Mouse (Mus musculus): ENCODE results near the gene Ntn5. TPM values are rescaled to one million over a fixed set of nuclear protein-coding genes. Genes with fewer than 3 reads are reported as not detected.
A peak's percentile ranks its signal among the peaks of the same experiment; 100 is the strongest.

The Ntn5 gene
- polyA plus RNA-seq, 2 experiments, result 0.59 to 1.3 TPM

DNA sequence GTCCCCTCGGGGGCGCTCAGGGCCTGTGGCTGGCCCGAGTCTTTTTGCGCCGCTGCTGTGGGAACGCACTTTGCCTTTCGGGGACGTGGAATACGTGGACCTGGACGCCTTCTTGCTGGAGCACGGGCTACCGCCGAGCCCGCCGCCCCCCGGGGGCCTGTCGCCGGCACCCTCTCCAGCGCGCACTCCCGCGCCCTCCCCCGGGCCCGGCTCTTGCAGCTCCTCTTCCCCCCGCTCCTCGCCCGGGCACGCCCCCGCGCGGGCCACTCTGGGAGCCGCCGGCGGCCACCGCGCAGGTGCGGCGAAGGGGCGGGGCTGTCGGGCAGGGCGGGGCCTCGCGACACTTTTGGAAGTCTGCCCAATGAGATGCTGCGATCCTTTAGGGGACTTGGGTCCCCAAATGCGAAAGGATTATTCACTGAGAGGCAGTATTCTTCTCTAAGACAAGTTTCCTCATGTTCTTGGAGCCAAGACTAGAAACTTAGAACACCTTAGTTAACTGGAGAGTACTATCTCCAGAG, 23.0 kb downstream of the Ntn5 start:
- peak overlapping the region; percentile 74 for H3K27ac ChIP-seq (replicated peaks; ENCODE audit: low read depth, low read length)
- DNase-seq (ENCODE audit: low spot score), result peak; percentile 58
- no peaks in the 10 kb centered on the region for H3K9me3 ChIP-seq (ENCODE audit: control insufficient read depth, low read length)
- WGBS, result 0% methylated on average over 31 of the region's 45 CpGs
- peak overlapping the region; percentile 88 for H3K4me2 ChIP-seq (replicated peaks; ENCODE audit: low read depth, low read length, severe bottlenecking)
- TF ChIP-seq POLR2A (IDR thresholded peaks at IDR 0.05; ENCODE audit: borderline replicate concordance, extremely low read depth, insufficient read depth, insufficient read length), result no peak
- H3K36me3 ChIP-seq (ENCODE audit: control insufficient read depth, insufficient read depth, low read length), result peaks cover 27% of the 10 kb centered on the region
- H3K4me1 ChIP-seq (ENCODE audit: control insufficient read depth, insufficient read depth, low read length), result peaks cover 29% of the 10 kb centered on the region
- no peak for ATAC-seq (ENCODE audit: low FRiP score, low read depth)
- peak overlapping the region; percentile 63 for H3K4me3 ChIP-seq (replicated peaks; ENCODE audit: low read length)
- H3K9ac ChIP-seq (ENCODE audit: low read depth, low read length, severe bottlenecking), result peak overlapping the region; percentile 60
- no peaks in the 10 kb centered on the region for H3K27me3 ChIP-seq (ENCODE audit: control insufficient read depth, insufficient read depth, low read length)

DNA sequence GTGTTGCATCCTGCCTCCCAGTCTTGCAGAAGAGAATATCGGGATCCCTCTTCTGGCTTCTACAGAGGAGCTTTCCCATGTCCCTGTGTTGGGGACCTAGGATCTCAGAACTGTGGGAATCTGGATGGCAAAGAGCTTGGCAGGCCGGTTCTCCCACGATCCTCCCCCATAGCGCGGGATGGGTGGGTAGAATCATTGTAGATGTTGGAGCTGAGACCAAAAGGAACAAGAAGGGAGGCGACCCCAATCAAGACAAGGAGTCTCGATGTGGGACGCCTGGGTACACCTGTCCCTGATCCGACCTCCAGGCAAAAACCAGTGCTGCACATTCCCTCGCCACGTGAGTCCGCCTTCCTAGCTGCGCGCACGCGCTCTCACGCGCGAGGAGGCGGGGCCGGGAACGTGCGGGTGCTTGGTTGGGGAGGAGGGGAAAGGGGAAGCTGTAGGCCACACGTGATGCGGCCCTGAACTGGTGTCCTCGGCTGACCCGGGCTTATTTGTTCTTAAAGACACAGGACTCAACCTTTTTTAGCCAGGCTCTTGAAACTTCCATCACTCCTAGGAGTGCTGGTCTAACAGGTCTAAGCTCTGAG, 23.6 kb downstream of the Ntn5 start:
- peak overlapping the region; percentile 88 for H3K4me2 ChIP-seq (replicated peaks; ENCODE audit: low read depth, low read length, severe bottlenecking)
- DNase-seq (ENCODE audit: low spot score) (peak; percentile 84), ATAC-seq (ENCODE audit: low FRiP score, low read depth) (peak; percentile 25)
- peaks cover 29% of the 10 kb centered on the region for H3K4me1 ChIP-seq (ENCODE audit: control insufficient read depth, insufficient read depth, low read length)
- WGBS, result 0% methylated on average over 27 of the region's 27 CpGs
- H3K36me3 ChIP-seq (ENCODE audit: control insufficient read depth, insufficient read depth, low read length), result peaks cover 34% of the 10 kb centered on the region
- no peaks in the 10 kb centered on the region for H3K9me3 ChIP-seq (ENCODE audit: control insufficient read depth, low read length)
- no peak for TF ChIP-seq POLR2A (IDR thresholded peaks at IDR 0.05; ENCODE audit: borderline replicate concordance, extremely low read depth, insufficient read depth, insufficient read length)
- no peak overlapping the region for H3K9ac ChIP-seq (ENCODE audit: low read depth, low read length, severe bottlenecking)
- no peaks in the 10 kb centered on the region for H3K27me3 ChIP-seq (ENCODE audit: control insufficient read depth, insufficient read depth, low read length)
- H3K27ac ChIP-seq (replicated peaks; ENCODE audit: low read depth, low read length), result peak overlapping the region; percentile 74
- peak overlapping the region; percentile 63 for H3K4me3 ChIP-seq (replicated peaks; ENCODE audit: low read length)

DNA sequence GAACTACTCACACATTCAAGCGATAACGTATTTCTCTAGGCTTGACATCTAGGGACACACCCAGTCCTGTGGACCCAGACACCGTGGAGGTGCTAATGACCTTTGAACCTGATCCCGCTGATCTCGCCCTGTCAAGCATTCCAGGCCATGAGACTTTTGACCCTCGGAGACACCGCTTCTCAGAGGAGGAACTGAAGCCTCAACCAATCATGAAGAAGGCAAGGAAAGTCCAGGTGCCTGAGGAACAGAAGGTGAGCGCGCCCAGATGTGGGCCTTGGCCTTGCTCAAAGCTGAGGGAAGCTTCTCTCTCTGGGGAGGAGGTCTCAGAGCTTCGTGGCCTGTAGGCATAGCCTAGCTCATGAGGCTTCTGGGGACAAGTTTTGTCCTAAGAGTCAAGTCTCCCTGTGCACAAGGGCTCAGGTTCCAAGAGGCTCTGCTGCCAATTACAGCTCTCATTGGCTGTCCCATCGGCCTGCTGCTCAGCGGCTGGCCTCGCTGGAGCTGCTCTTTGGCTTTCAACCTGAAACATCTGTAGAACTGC, 24.5 kb downstream of the Ntn5 start:
- Histone ChIP-seq H3K9ac (ENCODE audit: low read depth, low read length, severe bottlenecking) (no peak overlapping the region), H3K36me3 (ENCODE audit: control insufficient read depth, insufficient read depth, low read length) (peaks cover 43% of the 10 kb centered on the region), H3K9me3 (ENCODE audit: control insufficient read depth, low read length) (no peaks in the 10 kb centered on the region), H3K4me2 (replicated peaks; ENCODE audit: low read depth, low read length, severe bottlenecking) (peak overlapping the region; percentile 88), H3K27me3 (ENCODE audit: control insufficient read depth, insufficient read depth, low read length) (no peaks in the 10 kb centered on the region), H3K4me3 (replicated peaks; ENCODE audit: low read length) (peak overlapping the region; percentile 63), H3K4me1 (ENCODE audit: control insufficient read depth, insufficient read depth, low read length) (peaks cover 28% of the 10 kb centered on the region), H3K27ac (replicated peaks; ENCODE audit: low read depth, low read length) (peak overlapping the region; percentile 74; the same call in 1 of the 2 replicates)
- WGBS, result 29% methylated on average over 13 of the region's 13 CpGs
- DNase-seq (ENCODE audit: low spot score) (no peak), ATAC-seq (ENCODE audit: low FRiP score, low read depth) (no peak)
- TF ChIP-seq POLR2A (IDR thresholded peaks at IDR 0.05; ENCODE audit: borderline replicate concordance, extremely low read depth, insufficient read depth, insufficient read length), result no peak

DNA sequence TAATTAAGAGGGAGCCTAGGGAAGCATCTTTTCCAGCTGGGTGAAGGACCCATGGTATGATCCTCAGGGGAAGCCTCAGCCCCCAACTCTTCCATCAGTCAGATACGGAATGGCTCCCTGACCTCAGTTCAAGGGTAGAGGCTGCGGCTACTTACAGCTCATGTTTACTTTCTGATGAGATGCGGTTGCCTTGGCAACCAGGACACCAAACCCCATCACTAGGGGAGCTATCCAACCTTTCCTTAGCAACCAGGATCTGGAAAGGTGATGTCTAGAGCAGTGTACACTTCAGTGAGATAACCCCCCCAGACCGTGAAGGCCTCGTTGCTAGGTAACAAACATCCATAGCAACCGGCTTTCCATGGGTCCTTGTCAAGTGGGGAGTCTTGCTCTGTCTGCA, 25.2 kb downstream of the Ntn5 start:
- Histone ChIP-seq H3K4me1 (ENCODE audit: control insufficient read depth, insufficient read depth, low read length) (peaks cover 21% of the 10 kb centered on the region), H3K27me3 (ENCODE audit: control insufficient read depth, insufficient read depth, low read length) (no peaks in the 10 kb centered on the region), H3K36me3 (ENCODE audit: control insufficient read depth, insufficient read depth, low read length) (peaks cover 45% of the 10 kb centered on the region), H3K4me3 (replicated peaks; ENCODE audit: low read length) (no peak overlapping the region), H3K9me3 (ENCODE audit: control insufficient read depth, low read length) (no peaks in the 10 kb centered on the region), H3K9ac (ENCODE audit: low read depth, low read length, severe bottlenecking) (no peak overlapping the region), H3K4me2 (replicated peaks; ENCODE audit: low read depth, low read length, severe bottlenecking) (no peak overlapping the region), H3K27ac (replicated peaks; ENCODE audit: low read depth, low read length) (no peak overlapping the region)
- 49% methylated on average over 6 of the region's 6 CpGs for WGBS
- ATAC-seq (ENCODE audit: low FRiP score, low read depth) (no peak), DNase-seq (ENCODE audit: low spot score) (peak; percentile 42)
- no peak for TF ChIP-seq POLR2A (IDR thresholded peaks at IDR 0.05; ENCODE audit: borderline replicate concordance, extremely low read depth, insufficient read depth, insufficient read length)

DNA sequence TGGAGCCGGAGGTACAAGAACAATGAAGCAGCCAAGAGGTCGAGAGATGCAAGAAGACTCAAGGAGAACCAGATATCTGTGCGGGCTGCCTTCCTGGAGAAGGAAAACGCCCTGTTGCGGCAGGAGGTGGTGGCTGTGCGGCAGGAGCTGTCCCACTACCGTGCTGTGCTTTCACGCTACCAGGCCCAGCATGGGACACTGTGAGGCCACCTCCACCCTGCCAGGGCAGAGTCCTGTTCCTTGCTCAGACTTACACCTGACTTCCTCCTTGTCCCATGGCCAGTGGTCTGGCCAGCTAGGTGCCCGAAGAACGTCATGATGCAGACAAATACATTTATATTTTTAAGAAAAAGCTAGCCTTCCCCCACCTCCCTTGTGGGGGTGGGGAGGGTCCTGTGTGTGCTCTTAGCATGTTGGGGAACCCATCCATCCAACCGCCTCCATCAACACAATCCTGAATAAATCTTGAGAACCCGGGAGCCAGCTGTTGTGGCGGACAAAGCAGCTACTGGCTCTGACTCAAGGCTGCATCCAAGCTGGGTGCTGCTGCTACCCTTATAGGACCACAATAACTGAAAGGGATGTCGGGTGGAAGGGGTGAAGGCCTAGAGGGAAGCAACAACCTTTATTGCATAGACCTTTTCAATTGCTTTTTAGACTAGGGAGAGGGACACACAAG, 26.0 kb downstream of the Ntn5 start:
- H3K27me3 ChIP-seq (ENCODE audit: control insufficient read depth, insufficient read depth, low read length), result no peaks in the 10 kb centered on the region
- H3K4me3 ChIP-seq (replicated peaks; ENCODE audit: low read length), result no peak overlapping the region
- H3K4me1 ChIP-seq (ENCODE audit: control insufficient read depth, insufficient read depth, low read length), result peaks cover 28% of the 10 kb centered on the region
- peaks cover 45% of the 10 kb centered on the region for H3K36me3 ChIP-seq (ENCODE audit: control insufficient read depth, insufficient read depth, low read length)
- DNase-seq (ENCODE audit: low spot score) (no peak), ATAC-seq (ENCODE audit: low FRiP score, low read depth) (no peak)
- H3K9ac ChIP-seq (ENCODE audit: low read depth, low read length, severe bottlenecking), result no peak overlapping the region
- H3K9me3 ChIP-seq (ENCODE audit: control insufficient read depth, low read length), result no peaks in the 10 kb centered on the region
- TF ChIP-seq POLR2A (IDR thresholded peaks at IDR 0.05; ENCODE audit: borderline replicate concordance, extremely low read depth, insufficient read depth, insufficient read length), result no peak
- WGBS, result 84% methylated on average over 14 of the region's 14 CpGs
- no peak overlapping the region for H3K27ac ChIP-seq (replicated peaks; ENCODE audit: low read depth, low read length)
- no peak overlapping the region for H3K4me2 ChIP-seq (replicated peaks; ENCODE audit: low read depth, low read length, severe bottlenecking)

Measured in limb, embryonic 14.5 days (tissue).